Mouse (Mus musculus) heart, embryonic 10.5 days (tissue): Measurements from ENCODE around the gene Katnb1. TPM values are rescaled to one million over a fixed set of nuclear protein-coding genes. Genes with fewer than 3 reads are reported as not detected.
A peak's percentile ranks its signal among the peaks of the same experiment; 100 is the strongest.

Experiments
- DNase-seq: peaks from one replicate; pipeline ENCODE4 v3.0.0-alpha.2; 2017; ENCODE audit warnings: low spot score
- H3K27ac ChIP-seq: fragments of 300-500 bp; sonication (generic); 2 replicates; pipeline ENCODE4 v1.5.1; 2016; ENCODE audit warnings: mild to moderate bottlenecking
- H3K27me3 ChIP-seq: fragments of 300-500 bp; sonication (generic); 2 replicates; pipeline ENCODE4 v1.6.1; 2016; ENCODE audit warnings: mild to moderate bottlenecking; ENCODE audit not compliant: poor library complexity, insufficient read depth, severe bottlenecking
- H3K36me3 ChIP-seq: fragments of 300-500 bp; sonication (generic); 2 replicates; pipeline ENCODE4 v1.6.1; 2016; ENCODE audit warnings: mild to moderate bottlenecking, moderate library complexity
- H3K4me1 ChIP-seq: fragments of 300-500 bp; sonication (generic); 2 replicates; pipeline ENCODE4 v1.6.1; 2016; ENCODE audit warnings: mild to moderate bottlenecking
- H3K4me3 ChIP-seq: fragments of 300-500 bp; sonication (generic); 2 replicates; pipeline ENCODE4 v1.5.1; 2016; ENCODE audit warnings: mild to moderate bottlenecking, moderate library complexity
- H3K9me3 ChIP-seq: fragments of 300-500 bp; sonication (generic); 2 replicates; pipeline ENCODE4 v1.6.1; 2016; ENCODE audit warnings: mild to moderate bottlenecking, moderate library complexity
- WGBS: fragments of 180-500 bp; shearing (Covaris S2); methylation state at CpG from one replicate; pipeline ENCODE4 v1.1.7; 2016; 5-methylcytosine and 5-hydroxymethylcytosine counted together
- polyA plus RNA-seq: library from polyadenylated mRNA; unstranded; fragments of >200 nt; fragmentation: Nextera tagmentation; extraction: Ambion mirVana; gene quantifications from 2 replicates; pipeline ENCODE4 v1.2.1, GENCODE M21; 2016

Gene Katnb1
- polyA plus RNA-seq, 1 experiment from 2014 or later, result 25.8 TPM

DNA sequence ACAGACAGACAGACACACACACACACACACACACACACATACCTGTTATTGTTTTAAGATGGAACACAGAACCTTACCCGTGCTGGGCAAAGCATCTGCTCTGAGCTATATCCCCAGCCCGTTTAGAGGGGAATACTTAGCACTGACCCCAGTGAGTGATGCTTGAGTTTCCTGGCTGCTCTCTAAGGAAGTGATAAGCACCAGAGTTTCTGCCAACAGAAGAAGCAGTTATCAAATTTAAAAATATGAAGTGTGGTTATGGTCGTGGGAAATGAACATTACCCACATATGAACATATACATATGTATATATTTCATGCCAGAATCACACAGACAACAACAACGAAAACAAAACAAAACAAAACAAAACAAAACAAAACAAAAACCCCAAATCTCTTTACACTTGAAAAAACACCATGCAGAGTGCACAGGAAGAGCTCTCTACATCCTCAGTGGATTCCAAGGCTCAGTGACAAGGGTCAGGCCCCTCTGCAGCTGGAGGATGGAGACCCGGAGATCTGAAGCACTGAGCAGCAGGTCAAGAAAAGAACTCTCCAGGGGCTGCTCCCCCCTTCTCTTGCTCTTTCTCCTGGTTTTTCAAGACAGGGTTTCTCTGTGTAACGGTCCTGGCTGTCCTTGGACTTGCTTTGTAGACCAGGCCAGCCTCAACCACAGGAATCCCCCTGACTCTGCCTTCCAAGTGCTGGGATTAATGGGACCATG, 21.0 kb upstream of the Katnb1 start:
- Histone ChIP-seq H3K36me3 (no peaks in the 10 kb centered on the region), H3K27ac (no peak overlapping the region), H3K27me3 (no peaks in the 10 kb centered on the region), H3K4me1 (peaks cover 11% of the 10 kb centered on the region; the same call in 1 of the 2 replicates), H3K9me3 (no peaks in the 10 kb centered on the region), H3K4me3 (no peak overlapping the region)
- DNase-seq, result no peak
- 55% methylated on average over 6 of the region's 6 CpGs for WGBS

DNA sequence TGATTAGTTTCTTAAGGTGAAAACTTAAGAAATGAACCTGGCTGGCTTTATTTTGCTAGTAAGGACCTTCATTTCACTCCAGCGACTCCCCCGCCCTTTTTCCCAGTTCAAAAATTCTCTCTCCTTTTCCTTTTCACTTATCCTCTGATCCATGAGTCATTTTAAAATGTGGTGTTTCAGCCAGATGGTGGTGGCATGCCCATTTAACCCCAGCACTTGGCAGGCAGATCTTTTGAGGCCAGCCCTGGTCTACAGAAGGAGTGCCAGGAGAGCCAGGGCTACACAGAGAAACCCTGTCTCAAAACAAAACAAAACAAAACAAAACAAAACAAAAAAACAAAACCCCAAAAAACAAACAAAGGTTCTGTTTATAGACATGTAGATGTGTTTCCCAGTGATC, 16.5 kb upstream of the Katnb1 start:
- Histone ChIP-seq H3K4me3 (no peak overlapping the region), H3K27ac (no peak overlapping the region), H3K36me3 (no peaks in the 10 kb centered on the region), H3K9me3 (no peaks in the 10 kb centered on the region), H3K4me1 (0 out of 2 replicates have a peak, but pooled peaks cover 3% of the 10 kb centered on the region), H3K27me3 (no peaks in the 10 kb centered on the region)
- no peak for DNase-seq
- WGBS, result 86% methylated on average over 2 of the region's 2 CpGs

GRCm38 (mm10) chr8:95067582-95067981, 13.4 kb upstream of the Katnb1 start:
- Histone ChIP-seq H3K4me1 (no peaks in the 10 kb centered on the region), H3K36me3 (no peaks in the 10 kb centered on the region), H3K9me3 (no peaks in the 10 kb centered on the region), H3K4me3 (no peak overlapping the region), H3K27ac (no peak overlapping the region), H3K27me3 (peaks cover 4% of the 10 kb centered on the region; the same call in 1 of the 2 replicates)
- no peak for DNase-seq
- WGBS, result 43% methylated on average over 3 of the region's 3 CpGs

GRCm38 (mm10) chr8:95075504-95075903, 5.5 kb upstream of the Katnb1 start:
- no peak overlapping the region for H3K4me3 ChIP-seq
- peaks cover 23% of the 10 kb centered on the region; the same call in 1 of the 2 replicates for H3K27me3 ChIP-seq
- H3K4me1 ChIP-seq, result no peaks in the 10 kb centered on the region
- DNase-seq, result no peak
- H3K27ac ChIP-seq, result no peak overlapping the region
- H3K9me3 ChIP-seq, result no peaks in the 10 kb centered on the region
- H3K36me3 ChIP-seq, result no peaks in the 10 kb centered on the region
- 73% methylated on average over 3 of the region's 3 CpGs for WGBS

GRCm38 (mm10) chr8:95076151-95076550, 4.8 kb upstream of the Katnb1 start:
- WGBS, result 74% methylated on average over 17 of the region's 17 CpGs
- H3K36me3 ChIP-seq, result no peaks in the 10 kb centered on the region
- H3K27me3 ChIP-seq, result peaks cover 22% of the 10 kb centered on the region; the same call in 1 of the 2 replicates
- no peaks in the 10 kb centered on the region for H3K4me1 ChIP-seq
- no peaks in the 10 kb centered on the region for H3K9me3 ChIP-seq
- DNase-seq, result no peak
- no peak overlapping the region for H3K4me3 ChIP-seq
- H3K27ac ChIP-seq, result no peak overlapping the region

- Histone ChIP-seq H3K9me3 (no peaks in the 10 kb centered on the region), H3K4me1 (peaks cover 13% of the 10 kb centered on the region), H3K4me3 (no peak overlapping the region), H3K36me3 (peaks cover 5% of the 10 kb centered on the region), H3K27me3 (peaks cover 22% of the 10 kb centered on the region; the same call in 1 of the 2 replicates), H3K27ac (no peak overlapping the region)
- WGBS, result 85% methylated on average over 3 of the region's 3 CpGs
- no peak for DNase-seq
Observed at GRCm38 (mm10) chr8:95078055-95078454, 2.9 kb upstream of the Katnb1 start.

DNA sequence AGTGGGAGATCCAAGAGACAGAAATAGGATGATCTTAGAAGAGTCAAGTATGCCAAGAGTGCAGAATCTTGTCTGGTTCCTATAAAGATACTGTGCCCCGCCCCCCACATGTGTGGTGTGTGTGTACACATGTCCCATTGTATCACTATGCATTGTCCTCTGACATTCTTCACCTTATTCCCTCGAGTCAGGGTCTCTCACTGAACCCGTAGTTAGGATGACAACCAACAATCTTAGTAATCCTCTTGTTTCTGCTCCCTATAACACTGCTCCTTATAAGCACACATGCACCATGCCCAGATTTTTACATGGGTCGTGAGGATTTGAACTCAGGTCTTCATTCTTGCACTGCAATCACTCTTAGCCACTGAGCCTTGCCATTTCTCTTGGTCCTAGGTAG, 1.7 kb upstream of the Katnb1 start:
- H3K4me1 ChIP-seq, result peaks cover 13% of the 10 kb centered on the region
- peaks cover 18% of the 10 kb centered on the region; the same call in 1 of the 2 replicates for H3K27me3 ChIP-seq
- WGBS, result 81% methylated on average over 4 of the region's 4 CpGs
- peaks cover 7% of the 10 kb centered on the region for H3K36me3 ChIP-seq
- H3K27ac ChIP-seq, result no peak overlapping the region
- H3K4me3 ChIP-seq, result no peak overlapping the region
- H3K9me3 ChIP-seq, result no peaks in the 10 kb centered on the region
- DNase-seq, result no peak

GRCm38 (mm10) chr8:95081650-95082049, 664 bp downstream of the Katnb1 start:
- no peaks in the 10 kb centered on the region for H3K9me3 ChIP-seq
- WGBS, result 8% methylated on average over 11 of the region's 11 CpGs
- peak overlapping the region; percentile 91 for H3K27ac ChIP-seq
- H3K4me3 ChIP-seq, result peak overlapping the region; percentile 88
- no peak for DNase-seq
- H3K36me3 ChIP-seq, result peaks cover 24% of the 10 kb centered on the region
- H3K27me3 ChIP-seq, result 0 out of 2 replicates have a peak, but pooled peaks cover 9% of the 10 kb centered on the region
- peaks cover 26% of the 10 kb centered on the region for H3K4me1 ChIP-seq

DNA sequence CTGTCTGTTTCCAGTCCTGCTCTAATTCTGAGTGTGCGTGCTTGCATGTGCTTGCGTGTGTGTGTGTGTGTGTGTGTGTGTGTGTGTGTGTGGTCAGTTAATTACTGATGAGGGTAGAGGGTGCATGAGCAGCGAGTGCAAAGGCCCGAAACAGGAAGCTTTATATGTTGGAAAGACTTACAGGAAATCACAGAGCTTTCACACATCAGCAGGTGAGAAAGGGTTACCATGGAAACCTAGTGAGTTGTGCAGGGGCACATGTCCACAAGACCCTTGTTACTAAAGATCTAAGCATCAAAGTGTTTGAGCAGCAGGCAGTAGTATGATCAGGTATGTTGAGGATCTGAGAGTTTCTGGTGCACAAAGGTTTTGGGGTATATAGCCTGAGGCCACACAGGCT, 3.3 kb downstream of the Katnb1 start:
- no peaks in the 10 kb centered on the region for H3K27me3 ChIP-seq
- WGBS, result 94% methylated on average over 4 of the region's 4 CpGs
- no peaks in the 10 kb centered on the region for H3K9me3 ChIP-seq
- no peak for DNase-seq
- H3K4me3 ChIP-seq, result no peak overlapping the region
- H3K4me1 ChIP-seq, result peaks cover 26% of the 10 kb centered on the region
- H3K27ac ChIP-seq, result peak overlapping the region; percentile 50
- peaks cover 41% of the 10 kb centered on the region for H3K36me3 ChIP-seq

DNA sequence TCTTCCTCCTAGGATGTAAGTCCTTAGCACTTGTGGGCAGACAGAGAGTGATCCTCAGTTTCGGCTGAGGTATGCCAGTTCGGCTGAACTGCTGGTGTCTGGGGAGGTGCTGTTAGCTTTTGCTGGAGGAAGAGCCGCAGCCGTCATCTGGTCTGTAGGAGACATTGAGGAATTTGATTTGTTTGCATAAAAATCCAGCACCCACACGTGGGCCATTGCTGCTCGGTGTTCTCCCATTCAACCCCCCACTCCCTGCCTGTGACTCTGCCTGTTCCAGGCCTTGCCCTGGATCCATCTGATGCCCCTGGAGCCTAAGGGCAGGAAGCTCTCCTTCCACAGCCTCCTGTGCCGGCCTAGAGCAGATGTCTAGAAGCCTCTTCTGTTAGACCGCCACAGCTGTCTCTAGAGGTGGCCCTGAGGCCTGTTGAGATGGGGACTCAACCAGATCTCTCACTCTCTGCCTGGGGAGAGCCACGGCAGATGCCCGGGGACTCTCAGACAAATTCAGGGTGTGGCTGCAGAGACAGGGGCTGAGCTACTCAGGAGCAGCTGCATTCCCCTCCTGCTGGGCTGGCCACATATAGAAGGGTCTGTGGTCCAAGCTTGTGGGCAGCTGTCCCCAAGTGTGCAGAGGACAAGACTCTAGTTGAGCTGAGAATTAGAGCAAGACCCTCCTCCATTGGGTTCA, 3.9 kb downstream of the Katnb1 start:
- Histone ChIP-seq H3K9me3 (no peaks in the 10 kb centered on the region), H3K36me3 (peaks cover 48% of the 10 kb centered on the region), H3K27me3 (no peaks in the 10 kb centered on the region), H3K4me3 (peak overlapping the region; percentile 31; the same call in 1 of the 2 replicates), H3K27ac (peak overlapping the region; percentile 50), H3K4me1 (peaks cover 26% of the 10 kb centered on the region)
- no peak for DNase-seq
- WGBS, result 84% methylated on average over 10 of the region's 10 CpGs

DNA sequence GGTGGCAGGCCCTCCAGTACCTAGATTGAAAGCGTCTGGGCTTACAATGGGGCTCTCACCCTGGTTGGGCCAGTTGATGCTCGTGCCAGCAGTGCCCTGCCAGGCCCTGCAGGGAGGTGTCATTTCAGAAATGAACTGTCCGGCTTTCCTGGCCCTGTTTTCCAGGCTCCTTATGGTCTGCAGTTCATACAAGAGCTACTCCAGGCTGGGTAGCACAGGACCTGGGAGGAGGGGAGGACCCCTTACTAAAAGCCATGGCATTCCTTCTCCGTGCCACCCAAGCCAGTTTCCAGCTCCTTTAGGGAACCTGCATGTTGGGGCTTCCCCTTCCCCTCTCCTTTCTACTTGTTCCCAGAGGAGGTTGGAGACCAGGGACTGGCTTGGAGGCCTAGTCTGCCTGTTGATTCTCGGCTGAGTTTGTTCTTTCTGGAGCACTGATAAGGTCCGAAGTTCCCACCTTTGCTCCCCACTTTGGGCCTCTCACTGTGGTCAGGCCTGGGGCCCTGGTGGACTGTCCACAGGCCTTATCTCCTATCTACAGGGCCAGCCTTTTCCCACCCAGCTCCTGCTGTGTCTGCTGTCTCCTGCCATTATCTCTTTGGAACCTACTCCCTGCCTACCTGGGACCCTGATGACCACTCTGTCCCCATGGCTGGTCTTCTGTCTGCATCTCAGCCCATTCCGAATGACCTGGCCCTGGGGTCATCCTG, 4.6 kb downstream of the Katnb1 start:
- 70% methylated on average over 7 of the region's 7 CpGs for WGBS
- Histone ChIP-seq H3K4me1 (peaks cover 26% of the 10 kb centered on the region), H3K36me3 (peaks cover 55% of the 10 kb centered on the region), H3K27ac (peak overlapping the region; percentile 50), H3K9me3 (no peaks in the 10 kb centered on the region), H3K27me3 (no peaks in the 10 kb centered on the region), H3K4me3 (no peak overlapping the region)
- DNase-seq, result peak; percentile 92

GRCm38 (mm10) chr8:95093574-95093973, 12.6 kb downstream of the Katnb1 start:
- WGBS, result 84% methylated on average over 4 of the region's 4 CpGs
- H3K9me3 ChIP-seq, result no peaks in the 10 kb centered on the region
- H3K36me3 ChIP-seq, result peaks cover 90% of the 10 kb centered on the region

GRCm38 (mm10) chr8:95099009-95099408, 18.0 kb downstream of the Katnb1 start:
- Histone ChIP-seq H3K4me3 (no peak overlapping the region), H3K36me3 (peaks cover 79% of the 10 kb centered on the region), H3K27ac (no peak overlapping the region), H3K27me3 (no peaks in the 10 kb centered on the region), H3K4me1 (no peaks in the 10 kb centered on the region; the same call in 1 of the 2 replicates), H3K9me3 (no peaks in the 10 kb centered on the region)
- 30% methylated on average over 5 of the region's 5 CpGs for WGBS
- DNase-seq, result no peak

More at GRCm38 (mm10) chr8:95093574-95093973, 12.6 kb downstream of the Katnb1 start:
- Histone ChIP-seq H3K4me3 (no peak overlapping the region), H3K27ac (no peak overlapping the region), H3K27me3 (no peaks in the 10 kb centered on the region), H3K4me1 (no peaks in the 10 kb centered on the region)
- DNase-seq, result no peak
